Mouse (Mus musculus) brain, embryonic 18.5 days (tissue): ENCODE measurements around the gene Fmo5.

Experiments
- DNase-seq: peaks from one replicate; pipeline ENCODE4 v3.0.0-alpha.2; 2012; ENCODE audit warnings: low read depth, low spot score

The Fmo5 gene

DNA sequence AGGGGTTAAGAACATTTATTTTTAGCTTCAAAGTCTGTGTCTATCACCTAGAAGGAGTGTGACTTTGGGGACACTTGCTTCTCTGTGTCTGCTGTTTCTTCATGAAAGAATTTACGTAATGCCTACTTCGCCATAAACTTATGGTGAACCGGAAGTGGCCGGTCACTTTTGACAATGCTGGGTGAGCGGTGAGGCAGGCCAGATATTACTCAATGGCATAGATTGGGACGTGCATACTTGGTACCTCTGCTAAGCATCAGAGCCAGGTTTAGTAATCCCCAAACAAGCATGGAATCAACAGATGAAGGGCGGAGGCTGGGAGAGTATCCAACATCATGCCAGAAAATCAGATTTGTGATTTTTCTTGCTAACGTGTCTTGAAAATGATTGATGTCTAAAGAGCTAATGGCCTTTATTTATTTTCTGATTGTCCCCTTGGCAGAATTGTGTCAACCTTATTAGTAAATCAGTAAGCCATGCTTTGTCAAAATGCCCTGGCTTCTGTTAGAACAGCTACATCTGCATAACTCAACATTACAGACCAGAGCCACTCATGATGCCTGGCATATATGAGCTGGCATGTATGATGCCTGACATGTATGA is 2.8 kb downstream of the Fmo5 start:
- DNase-seq, result no peak

GRCm38 (mm10) chr3:97633456-97633855 is 4.9 kb downstream of the Fmo5 start:
- DNase-seq, result no peak

DNA sequence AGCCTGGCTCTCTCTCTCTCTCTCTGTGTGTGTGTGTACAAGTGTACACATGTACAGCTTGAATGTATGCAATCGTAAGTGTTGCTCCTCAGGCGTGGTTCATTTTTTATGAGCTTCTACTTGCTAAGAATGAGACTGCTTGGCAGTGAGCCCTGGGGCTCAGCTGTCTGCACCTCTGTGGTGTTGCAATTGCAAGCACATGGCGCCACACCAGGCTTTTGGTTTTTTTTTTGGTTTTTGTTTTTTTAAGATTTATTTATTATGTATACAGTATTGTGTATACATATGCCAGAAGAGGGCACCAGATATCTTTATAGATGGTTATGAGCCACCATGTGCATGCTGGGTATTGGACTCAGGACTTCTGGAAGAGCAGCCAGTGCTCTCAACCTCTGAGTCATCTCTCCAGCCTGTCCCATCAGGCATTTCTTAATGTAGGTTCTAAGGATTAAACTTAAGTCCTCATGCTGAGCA is 5.7 kb downstream of the Fmo5 start:
- no peak for DNase-seq

GRCm38 (mm10) chr3:97641396-97641795 is 12.8 kb downstream of the Fmo5 start:
- DNase-seq, result no peak

DNA sequence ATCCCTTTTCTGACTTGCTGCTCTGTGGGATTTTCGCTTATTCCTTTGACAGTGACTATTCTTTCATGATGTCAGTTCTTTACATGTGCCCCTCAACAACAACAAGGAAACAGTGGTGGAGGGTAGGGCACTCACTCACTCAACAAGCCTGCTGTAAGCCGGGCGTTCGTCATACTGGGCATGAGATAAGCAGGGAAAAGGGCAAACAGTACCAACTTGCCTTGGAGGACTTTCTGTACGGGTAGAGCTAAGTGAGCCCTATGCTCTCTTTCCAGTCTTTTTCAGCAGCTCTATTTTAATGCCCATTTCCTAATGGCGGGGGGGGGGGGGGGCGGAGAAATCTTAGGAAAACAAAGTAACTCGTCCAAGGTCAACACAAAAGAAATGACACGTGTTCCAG is 13.4 kb downstream of the Fmo5 start:
- DNase-seq, result no peak

GRCm38 (mm10) chr3:97648518-97648917 is 19.9 kb downstream of the Fmo5 start:
- DNase-seq, result no peak

DNA sequence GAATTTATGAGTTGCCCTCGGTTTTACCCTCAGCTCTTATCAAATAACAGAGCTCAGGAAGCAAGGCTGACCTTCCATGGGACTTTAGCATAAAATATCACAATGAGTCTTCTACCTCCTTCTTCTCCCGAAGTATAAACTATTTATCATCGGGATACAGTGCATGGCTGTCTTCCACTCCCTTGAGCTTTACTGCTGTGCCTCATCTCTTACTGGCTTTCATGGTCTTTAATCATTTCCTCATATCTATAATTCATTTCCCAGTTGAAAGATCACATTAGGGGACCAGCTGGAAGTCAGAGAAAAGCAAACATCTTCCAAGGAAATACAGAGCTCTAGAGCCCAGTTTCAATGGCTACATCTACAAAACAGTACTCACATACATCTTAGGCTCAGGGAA is 20.4 kb downstream of the Fmo5 start:
- no peak for DNase-seq

- no peak for DNase-seq
These were observed 20.9 kb downstream of the Fmo5 start for GRCm38 (mm10) chr3:97649469-97649868.

DNA sequence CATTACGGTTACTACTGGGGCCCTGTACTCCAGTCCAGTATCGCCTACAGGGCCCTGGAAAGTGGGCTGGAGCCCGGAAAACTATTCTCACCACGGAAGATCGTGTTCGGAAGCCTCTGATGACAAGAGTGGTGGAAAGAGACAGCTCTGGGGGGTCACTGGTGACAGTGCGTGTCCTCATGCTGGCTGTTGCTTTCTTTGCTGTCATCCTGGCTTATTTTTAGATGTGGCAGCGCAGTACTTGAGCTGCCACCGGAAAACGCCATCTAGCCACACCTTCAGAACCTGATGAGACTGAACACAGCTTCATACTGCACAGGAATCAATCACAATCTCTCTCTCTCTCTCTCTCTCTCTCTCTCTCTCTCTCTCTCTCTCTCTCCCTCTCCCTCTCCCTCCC is 23.0 kb downstream of the Fmo5 start:
- no peak for DNase-seq

DNA sequence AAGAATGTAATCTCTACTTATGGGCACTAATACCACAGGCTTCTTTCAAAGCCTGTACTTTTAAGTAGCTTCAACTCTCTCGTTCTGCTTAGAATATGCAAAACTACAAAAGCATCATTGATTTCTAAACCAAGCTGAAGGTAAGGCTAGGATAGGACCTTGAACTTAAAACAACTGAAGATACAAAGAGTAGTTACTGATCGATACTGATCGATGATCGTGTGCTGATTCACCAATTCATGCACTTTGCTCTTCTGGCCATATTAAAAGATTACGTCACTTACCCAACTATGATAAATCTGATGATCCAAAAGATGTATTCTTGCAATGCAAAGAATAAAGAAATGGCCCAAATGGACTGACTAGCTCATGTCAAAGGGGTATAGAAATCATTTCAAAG is 25.2 kb downstream of the Fmo5 start:
- no peak for DNase-seq

- no peak for DNase-seq
These were observed 26.3 kb downstream of the Fmo5 start for GRCm38 (mm10) chr3:97654901-97655300.

DNA sequence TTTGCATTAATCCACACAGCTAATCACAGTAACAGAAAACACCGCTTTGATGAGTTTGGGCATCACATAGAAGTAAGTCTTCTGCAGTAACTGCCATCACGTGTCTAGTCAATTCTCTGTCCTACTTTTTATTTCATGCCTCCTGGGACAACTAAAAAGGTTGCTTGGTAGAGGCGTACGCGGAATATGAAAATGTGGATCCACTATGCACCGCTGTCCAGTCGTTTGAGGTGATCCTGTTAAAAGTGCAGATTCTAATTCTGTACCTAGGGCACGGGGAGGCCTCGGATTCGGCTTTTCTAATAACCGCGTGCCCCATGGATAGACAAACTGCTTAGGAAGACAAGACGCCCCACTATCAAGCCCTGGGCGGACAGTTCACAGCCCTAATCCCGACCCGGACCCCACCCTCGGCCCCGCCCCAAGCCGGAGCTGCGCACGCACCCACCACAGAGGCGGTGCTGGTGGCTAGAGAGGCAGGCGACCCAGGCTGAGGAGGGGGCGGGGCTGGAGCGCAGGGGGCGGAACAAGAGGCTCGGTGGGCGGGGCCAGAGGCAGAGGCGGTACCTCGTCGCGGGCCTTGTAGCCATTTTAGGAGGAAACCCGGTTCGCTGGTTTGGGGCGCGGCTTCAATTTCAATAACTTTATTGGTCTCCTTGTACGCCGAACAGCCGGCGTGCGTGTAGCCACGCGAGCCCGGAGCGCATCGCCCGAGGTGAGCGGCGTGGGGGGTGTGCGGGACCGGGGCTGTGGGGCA is 29.2 kb downstream of the Fmo5 start, which contains the start of gene Prkab2:
Prkab2 (plus strand) TSS at position 539 of the 757 bp plus-strand sequence.
- DNase-seq, result peak; percentile 91

DNA sequence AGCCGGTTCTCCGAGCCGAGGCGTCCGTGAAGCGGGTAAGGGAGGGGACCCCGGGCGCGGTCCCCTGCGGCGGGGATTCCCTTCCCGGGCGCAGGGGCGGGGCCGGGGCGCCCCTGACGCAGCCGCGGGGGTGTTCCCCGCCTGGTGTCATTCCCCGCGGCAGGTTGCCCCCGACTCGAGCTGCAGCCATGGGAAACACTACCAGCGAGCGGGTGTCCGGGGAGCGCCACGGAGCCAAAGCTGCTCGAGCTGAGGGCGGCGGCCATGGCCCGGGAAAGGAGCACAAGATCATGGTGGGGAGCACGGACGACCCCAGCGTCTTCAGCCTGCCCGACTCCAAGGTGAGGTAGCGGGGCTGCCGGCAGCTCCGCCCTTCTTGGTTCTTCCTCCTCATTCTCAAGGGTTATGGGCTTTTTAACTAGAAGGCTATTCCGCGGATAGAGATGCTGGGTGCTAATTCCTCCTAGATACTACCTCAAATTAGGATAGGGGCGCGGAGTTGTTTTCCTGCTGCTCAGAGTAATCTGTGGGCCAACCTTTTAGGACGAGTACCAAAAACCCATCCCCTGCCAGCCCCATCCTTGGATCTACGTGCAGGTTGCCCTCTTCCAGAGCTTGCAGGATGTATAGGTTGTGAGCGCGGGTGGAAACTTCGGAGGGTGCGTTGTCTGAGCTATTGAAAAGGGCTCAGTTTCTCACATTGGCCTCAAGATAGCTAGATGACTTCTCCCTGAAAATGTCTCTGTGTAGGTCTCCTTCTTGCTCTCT is 30.0 kb downstream of the Fmo5 start:
- DNase-seq, result no peak

DNA sequence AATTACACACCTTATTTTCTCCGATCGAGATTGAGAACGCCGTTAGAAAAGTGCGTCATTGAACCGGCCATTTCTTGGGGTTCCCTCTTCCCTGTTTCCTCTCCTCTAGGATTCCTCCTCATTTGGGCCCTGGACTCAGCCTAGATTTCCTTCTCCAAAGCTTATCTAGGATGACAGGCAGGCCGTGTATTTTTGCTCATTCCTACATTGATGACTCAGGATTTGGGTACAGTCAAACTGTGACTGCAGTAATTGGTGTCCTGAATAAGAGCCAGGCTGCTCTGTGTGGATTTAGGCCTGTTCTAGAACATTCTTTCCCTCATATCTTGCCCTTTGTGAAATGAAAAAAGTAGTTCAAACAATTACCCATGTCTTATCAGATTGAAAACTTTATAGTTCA is 31.1 kb downstream of the Fmo5 start:
- DNase-seq, result no peak

DNA sequence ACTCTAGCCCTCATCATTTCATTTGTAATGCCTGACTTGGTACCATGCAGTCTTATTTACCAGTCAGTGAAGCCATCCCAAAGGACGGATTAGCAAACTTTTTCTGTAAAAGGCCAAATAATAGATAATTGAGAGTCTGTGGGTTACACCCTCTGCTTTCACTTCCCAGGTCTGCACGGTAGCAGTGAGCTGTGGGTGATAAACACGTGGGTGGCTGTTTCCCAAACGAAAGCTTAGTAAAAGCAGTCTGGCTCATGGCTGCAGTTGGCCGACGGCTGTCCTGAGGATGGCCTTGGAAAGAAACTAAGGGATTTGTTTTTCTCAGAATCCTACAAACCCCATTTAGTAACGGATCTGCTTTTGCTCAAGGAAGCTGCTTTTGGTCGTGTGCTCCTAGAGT is 32.6 kb downstream of the Fmo5 start:
- DNase-seq, result no peak

- no peak for DNase-seq
These were observed 36.9 kb downstream of the Fmo5 start for GRCm38 (mm10) chr3:97665525-97665924.

DNA sequence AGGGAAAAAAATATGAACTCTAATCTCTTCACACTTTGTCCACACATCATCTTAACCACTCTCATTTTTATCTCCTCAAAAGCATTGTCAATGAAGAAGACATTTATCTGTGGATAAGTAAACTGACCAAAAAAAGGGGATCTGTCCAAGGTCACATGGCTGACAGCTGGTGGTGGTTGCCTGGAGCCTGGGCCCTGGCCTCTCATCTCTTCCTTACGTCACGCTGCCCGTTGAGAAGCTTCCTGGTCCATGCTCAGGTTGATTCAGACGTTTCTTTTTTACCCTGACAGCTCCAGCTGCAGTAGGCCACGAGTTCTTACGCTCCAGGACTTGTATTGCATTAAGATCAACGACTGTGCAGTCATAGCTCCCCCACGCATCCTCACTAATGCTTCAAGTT is 37.5 kb downstream of the Fmo5 start:
- no peak for DNase-seq

DNA sequence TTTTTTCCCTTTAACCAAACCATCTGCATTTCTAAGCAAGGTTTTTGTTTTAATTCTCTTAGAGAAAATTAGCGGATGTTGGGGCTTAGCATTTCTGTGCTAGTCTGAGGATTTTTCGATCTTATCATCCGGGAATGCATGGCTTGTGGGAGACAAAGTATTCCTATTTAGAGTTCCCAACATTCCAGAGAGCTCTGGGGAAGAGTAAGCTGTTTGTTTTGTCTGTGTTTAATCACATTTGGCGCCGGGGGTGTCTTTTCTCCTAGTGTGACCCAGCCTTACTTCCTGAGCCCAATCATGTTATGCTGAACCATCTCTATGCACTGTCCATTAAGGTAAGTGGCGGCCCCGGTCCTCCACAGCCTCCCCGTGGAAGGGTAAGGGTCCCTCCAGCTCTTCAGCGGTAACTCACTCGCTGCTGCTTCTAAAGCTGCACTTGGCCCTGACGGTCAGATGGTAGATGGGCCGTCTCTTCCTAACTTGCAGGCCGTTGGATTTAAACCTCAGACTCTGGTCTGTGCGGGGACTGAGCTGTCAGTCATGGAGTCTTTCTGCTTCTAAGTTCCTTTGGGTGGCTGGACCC is 38.6 kb downstream of the Fmo5 start:
- DNase-seq, result no peak

DNA sequence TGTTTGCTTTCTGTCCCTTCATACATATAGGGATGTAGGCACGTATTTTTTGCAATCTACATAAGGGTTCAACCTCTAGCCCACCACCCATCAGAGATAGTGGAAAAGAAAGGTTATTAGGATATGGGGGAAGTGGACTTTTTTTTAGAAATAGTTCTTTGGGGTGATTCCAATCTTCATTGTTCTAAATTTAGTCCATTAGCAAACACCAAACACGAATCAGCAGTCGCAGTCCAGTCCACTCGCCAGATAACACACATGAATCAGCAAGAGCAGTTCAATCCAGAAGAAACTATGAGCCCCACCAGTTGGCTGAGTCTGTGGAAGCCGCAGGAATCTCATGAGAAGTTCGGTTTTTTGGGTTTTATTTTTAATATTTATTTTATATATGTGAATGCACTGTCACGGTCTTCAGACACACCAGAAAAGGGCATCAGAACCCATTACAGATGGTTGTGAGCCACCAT is 46.1 kb downstream of the Fmo5 start, which contains the start of gene Gm17651:
Gm17651 (minus strand) TSS at position 51 of the 467 bp plus-strand sequence.
- no peak for DNase-seq

DNA sequence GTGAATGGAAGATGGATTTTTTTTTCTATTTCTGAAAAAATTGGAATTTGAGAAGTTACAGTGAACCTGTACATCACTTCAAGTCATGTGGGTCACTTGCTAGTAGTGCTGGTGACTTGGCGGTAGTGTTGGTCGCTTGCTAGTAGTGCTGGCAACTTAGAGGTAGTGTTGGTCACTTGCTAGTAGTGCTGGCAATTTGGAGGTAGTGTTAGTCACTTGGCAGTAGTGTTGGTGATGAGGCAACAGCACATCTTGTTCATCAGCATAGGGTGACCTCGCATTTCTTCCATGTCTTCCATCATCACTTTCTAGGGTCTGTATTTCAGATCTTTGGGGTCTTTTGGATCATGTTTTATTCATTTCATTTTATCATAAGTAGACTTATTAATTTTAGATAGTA is 47.5 kb downstream of the Fmo5 start:
- no peak for DNase-seq

DNA sequence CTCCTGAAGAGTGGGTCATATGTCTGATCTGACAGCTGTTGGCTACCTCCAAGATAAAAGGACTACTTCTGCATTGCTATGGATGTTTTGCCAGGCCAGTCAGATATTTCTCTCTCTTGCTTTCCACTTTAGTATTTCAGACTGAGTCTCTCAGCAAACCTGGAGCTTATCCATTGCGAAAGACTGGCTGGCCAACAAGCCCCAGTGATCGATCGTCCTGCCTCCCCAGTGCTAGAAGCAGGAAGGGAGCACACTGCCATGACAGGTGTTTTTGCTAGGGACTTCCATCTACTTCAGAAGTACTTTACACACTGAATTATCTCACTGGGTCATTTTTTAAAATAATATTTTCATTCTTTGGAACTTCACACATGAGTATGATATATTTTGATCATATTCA is 49.8 kb downstream of the Fmo5 start:
- DNase-seq, result no peak
